ENCODE assay signal across 8 mouse cellular contexts in the genomic region with DNA sequence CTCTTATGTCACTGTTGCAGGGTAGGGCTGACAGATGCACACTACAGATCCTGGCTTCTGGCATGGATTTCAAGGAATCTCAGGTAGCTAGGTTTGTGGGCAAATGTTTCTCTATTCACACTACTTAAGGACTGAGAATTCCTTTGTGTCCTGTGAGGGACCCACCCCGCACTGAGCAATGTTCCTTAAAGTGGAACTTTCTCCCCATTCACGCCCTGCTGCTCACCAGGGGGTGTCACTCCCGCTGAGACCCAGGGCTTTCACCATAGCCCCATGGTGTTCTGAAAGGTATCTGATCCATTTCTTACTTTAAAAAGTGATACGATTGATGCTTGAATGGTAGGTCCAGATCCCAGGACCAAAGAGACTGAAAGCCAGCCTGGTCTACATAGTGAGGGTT. TPM values are rescaled to one million over a fixed set of nuclear protein-coding genes. Genes with fewer than 3 reads are reported as not detected.
DNase-seq lines count a peak whose midpoint lies in the region; ATAC-seq and TF ChIP-seq lines count a peak whose summit lies in the region.

No protein-coding gene starts in this region.

- no peak for TF ChIP-seq CTCF in gastrocnemius, adult 2 months (IDR thresholded peaks at IDR 0.05)

- WGBS in lung, embryonic 16.5 days: 49% methylated on average over 4 of the region's 4 CpGs
- WGBS in intestine, embryonic 15.5 days: 56% methylated on average over 4 of the region's 4 CpGs
- WGBS in neural tube, embryonic 12.5 days: 38% methylated on average over 4 of the region's 4 CpGs

- H3K4me3 ChIP-seq in gastrocnemius, adult 2 months: peak overlapping the region; percentile 75; the same call in 1 of the 2 replicates
- H3K4me3 ChIP-seq in lung, embryonic 16.5 days (ENCODE audit: low read length): peak overlapping the region; percentile 62
- no peak overlapping the region for H3K4me3 ChIP-seq in intestine, embryonic 15.5 days (replicated peaks)
- no peak overlapping the region for H3K4me3 ChIP-seq in neural tube, embryonic 12.5 days

- H3K27ac ChIP-seq in gastrocnemius, adult 2 months: no peak overlapping the region
- H3K27ac ChIP-seq in lung, embryonic 16.5 days (ENCODE audit: low read length): no peak overlapping the region
- H3K27ac ChIP-seq in intestine, embryonic 15.5 days: no peak overlapping the region
- H3K27ac ChIP-seq in neural tube, embryonic 12.5 days: no peak overlapping the region

- H3K27me3 ChIP-seq in lung, embryonic 16.5 days (ENCODE audit: control insufficient read depth, insufficient read depth, low read depth, low read length): no peaks in the 10 kb centered on the region
- H3K27me3 ChIP-seq in intestine, embryonic 15.5 days (replicated peaks): no peaks in the 10 kb centered on the region
- H3K27me3 ChIP-seq in neural tube, embryonic 12.5 days (replicated peaks): no peaks in the 10 kb centered on the region

- DNase-seq in gastrocnemius, adult 2 months: no peak
- DNase-seq in gastrocnemius, postnatal 36 days: no peak
- no peak for DNase-seq in lung, postnatal 14 days
- no peak for DNase-seq in urinary bladder, postnatal 36 days (ENCODE audit: low spot score in 2 of 2)
- no peak for DNase-seq in ovary, adult 18-20 months (ENCODE audit: low spot score)

- H3K4me2 ChIP-seq in lung, embryonic 16.5 days (ENCODE audit: low read depth, low read length): peak overlapping the region; percentile 79
- peak overlapping the region; percentile 81 for H3K4me2 ChIP-seq in intestine, embryonic 15.5 days (replicated peaks)
- H3K4me2 ChIP-seq in neural tube, embryonic 12.5 days (replicated peaks): peak overlapping the region; percentile 75

- intact Hi-C loops in gastrocnemius, adult 2 months (cut with DNase I): loop anchor here (5.0 kb wide), 1 partner anchor 175 kb away; no protein-coding TSS in a partner anchor
- intact Hi-C loops in gastrocnemius, postnatal 36 days (cut with DNase I): loop anchor here (5.0 kb wide), 1 partner anchor 185 kb away; a partner anchor contains a TSS

- no peaks in the 10 kb centered on the region for H3K36me3 ChIP-seq in lung, embryonic 16.5 days (ENCODE audit: control insufficient read depth, insufficient read depth, low read length)
- H3K36me3 ChIP-seq in intestine, embryonic 15.5 days: no peaks in the 10 kb centered on the region
- H3K36me3 ChIP-seq in neural tube, embryonic 12.5 days: no peaks in the 10 kb centered on the region

- H3K9ac ChIP-seq in lung, embryonic 16.5 days (ENCODE audit: low read length): no peak overlapping the region; the same call in 1 of the 2 replicates
- no peak overlapping the region for H3K9ac ChIP-seq in intestine, embryonic 15.5 days
- no peak overlapping the region for H3K9ac ChIP-seq in neural tube, embryonic 12.5 days

- ATAC-seq in lung, embryonic 16.5 days (ENCODE audit: low read depth): no peak
- ATAC-seq in intestine, embryonic 15.5 days: no peak
- no peak for ATAC-seq in neural tube, embryonic 12.5 days (ENCODE audit: low FRiP score, low read depth)

- H3K9me3 ChIP-seq in lung, embryonic 16.5 days (ENCODE audit: control insufficient read depth, low read length): no peaks in the 10 kb centered on the region; the same call in 1 of the 2 replicates
- H3K9me3 ChIP-seq in intestine, embryonic 15.5 days: no peaks in the 10 kb centered on the region
- H3K9me3 ChIP-seq in neural tube, embryonic 12.5 days: no peaks in the 10 kb centered on the region

- peaks cover 11% of the 10 kb centered on the region for H3K4me1 ChIP-seq in lung, embryonic 16.5 days (replicated peaks; ENCODE audit: control insufficient read depth, insufficient read depth, low read length)
- peaks cover 3% of the 10 kb centered on the region; the same call in 1 of the 2 replicates for H3K4me1 ChIP-seq in intestine, embryonic 15.5 days (replicated peaks)
- 0 out of 2 replicates have a peak, but pooled peaks cover 4% of the 10 kb centered on the region for H3K4me1 ChIP-seq in neural tube, embryonic 12.5 days

RNA-seq across cellular contexts. Expression of a gene that starts 0.7 kb away (rescaled TPM):
- 1 to 10 TPM; 6.8 to 7.7 TPM for total RNA-seq in gastrocnemius, adult 2 months (2021)
- 1 to 10 TPM; 6.7 to 6.9 TPM for total RNA-seq in gastrocnemius, postnatal 36 days (2021)
- 72.2 and 77.5 TPM in 2 replicates for polyA plus RNA-seq in lung, embryonic 16.5 days (2015; fragmentation: Nextera tagmentation; extraction: Ambion mirVana)
- 61.3 and 64.4 TPM in 2 replicates for polyA plus RNA-seq in intestine, embryonic 15.5 days (2015; fragmentation: Nextera tagmentation; extraction: Ambion mirVana)
- polyA plus RNA-seq in neural tube, embryonic 12.5 days (2016; fragmentation: Nextera tagmentation; extraction: Ambion mirVana): 44.1 and 51.0 TPM in 2 replicates

RNA-seq across cellular contexts. Expression of a gene that starts 0.8 kb away (rescaled TPM):
- total RNA-seq in gastrocnemius, adult 2 months (2021): 10 to 100 TPM; 10.3 to 17.8 TPM
- total RNA-seq in gastrocnemius, postnatal 36 days (2021): 10 to 100 TPM in 1 of 2 experiments, 1 to 10 TPM in 1; 9.0 to 15.9 TPM
- 44.0 and 45.7 TPM in 2 replicates for polyA plus RNA-seq in lung, embryonic 16.5 days (2015; fragmentation: Nextera tagmentation; extraction: Ambion mirVana)
- polyA plus RNA-seq in intestine, embryonic 15.5 days (2015; fragmentation: Nextera tagmentation; extraction: Ambion mirVana): 38.1 and 38.6 TPM in 2 replicates
- 16.1 and 17.6 TPM in 2 replicates for polyA plus RNA-seq in neural tube, embryonic 12.5 days (2016; fragmentation: Nextera tagmentation; extraction: Ambion mirVana)

RNA-seq across cellular contexts. Expression of a gene that starts 20.9 kb away (rescaled TPM):
- total RNA-seq in gastrocnemius, adult 2 months (2021): not detected
- not detected for total RNA-seq in gastrocnemius, postnatal 36 days (2021)
- 8.9 and 10.1 TPM in 2 replicates for polyA plus RNA-seq in lung, embryonic 16.5 days (2015; fragmentation: Nextera tagmentation; extraction: Ambion mirVana)
- 0.14 and 0.16 TPM in 2 replicates for polyA plus RNA-seq in intestine, embryonic 15.5 days (2015; fragmentation: Nextera tagmentation; extraction: Ambion mirVana)
- not detected in 2 replicates for polyA plus RNA-seq in neural tube, embryonic 12.5 days (2016; fragmentation: Nextera tagmentation; extraction: Ambion mirVana)

RNA-seq across cellular contexts. Expression of a gene that starts 28.8 kb away (rescaled TPM):
- total RNA-seq in gastrocnemius, adult 2 months (2021): not detected
- not detected for total RNA-seq in gastrocnemius, postnatal 36 days (2021)
- 0.60 TPM in 1 of 2 replicates, not detected in the other for polyA plus RNA-seq in lung, embryonic 16.5 days (2015; fragmentation: Nextera tagmentation; extraction: Ambion mirVana)
- not detected in 2 replicates for polyA plus RNA-seq in intestine, embryonic 15.5 days (2015; fragmentation: Nextera tagmentation; extraction: Ambion mirVana)
- 0.31 TPM in 1 of 2 replicates, not detected in the other for polyA plus RNA-seq in neural tube, embryonic 12.5 days (2016; fragmentation: Nextera tagmentation; extraction: Ambion mirVana)

RNA-seq across cellular contexts. Expression of a gene that starts 50.0 kb away (rescaled TPM):
- 10 to 100 TPM; 28.1 to 30.4 TPM for total RNA-seq in gastrocnemius, adult 2 months (2021)
- 10 to 100 TPM; 23.9 to 29.3 TPM for total RNA-seq in gastrocnemius, postnatal 36 days (2021)
- polyA plus RNA-seq in lung, embryonic 16.5 days (2015; fragmentation: Nextera tagmentation; extraction: Ambion mirVana): 66.8 and 71.4 TPM in 2 replicates
- polyA plus RNA-seq in intestine, embryonic 15.5 days (2015; fragmentation: Nextera tagmentation; extraction: Ambion mirVana): 64.4 and 65.2 TPM in 2 replicates
- 68.4 and 74.2 TPM in 2 replicates for polyA plus RNA-seq in neural tube, embryonic 12.5 days (2016; fragmentation: Nextera tagmentation; extraction: Ambion mirVana)

Comparison
In these comparisons a context has a peak if more than half of its experiments do, and no peak if none do; other contexts are left out.
1. H3K4me3 ChIP-seq: peak in gastrocnemius, adult 2 months (single experiment) and lung, embryonic 16.5 days (single experiment); none in intestine, embryonic 15.5 days (single experiment) and neural tube, embryonic 12.5 days (single experiment).
2. Peak in every context shown above with its lines, with median percentiles within 50 percentile points of each other: H3K4me2 ChIP-seq.